13 mouse cellular contexts compared by ENCODE assay signal in the genomic region with DNA sequence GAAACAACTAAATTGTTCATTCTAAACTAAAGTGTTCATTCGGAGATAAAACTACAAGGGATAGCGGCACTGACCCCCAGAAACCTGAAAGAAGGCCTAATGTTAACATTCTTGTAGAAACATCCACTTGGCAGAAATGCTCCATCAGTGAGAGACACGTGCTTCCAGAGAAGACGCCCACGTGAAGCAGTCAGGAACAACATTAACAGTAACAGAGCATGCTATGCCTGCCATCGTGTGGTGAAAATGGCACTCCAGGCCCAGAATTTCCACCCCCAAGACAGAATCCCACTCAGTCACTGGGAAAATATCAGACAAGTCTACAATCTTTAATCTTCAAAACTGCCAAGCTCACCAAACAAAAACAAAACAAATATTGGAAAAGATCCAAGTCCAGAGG. TPM values are rescaled to one million over a fixed set of nuclear protein-coding genes. Genes with fewer than 3 reads are reported as not detected.
DNase-seq lines count a peak whose midpoint lies in the region; ATAC-seq and TF ChIP-seq lines count a peak whose summit lies in the region.
"Had no signal": no experiment of that assay in that cellular context is flagged by ENCODE, and none has a peak within 500 bp of the region (broad histone marks: within the 10 kb centered on the region; RNA-seq: fewer than 3 reads in every experiment).

No protein-coding gene starts in this region.

- WGBS in intestine, embryonic 15.5 days, result 93% methylated on average over 6 of the region's 6 CpGs
- 91% methylated on average over 6 of the region's 6 CpGs for WGBS in forebrain, embryonic 13.5 days

- no peak overlapping the region for H3K27ac ChIP-seq in layer of hippocampus, adult 2 months
- no peak overlapping the region for H3K27ac ChIP-seq in intestine, embryonic 15.5 days
- no peak overlapping the region for H3K27ac ChIP-seq in forebrain, embryonic 13.5 days
- H3K27ac ChIP-seq: forebrain, embryonic 10.5 days; heart, embryonic 10.5 days; limb, embryonic 15.5 days; neural tube, embryonic 12.5 days had no signal

- H3K9me3 ChIP-seq in intestine, embryonic 15.5 days, result no peaks in the 10 kb centered on the region
- H3K9me3 ChIP-seq in forebrain, embryonic 13.5 days (replicated peaks), result no peaks in the 10 kb centered on the region
- H3K9me3 ChIP-seq: forebrain, embryonic 10.5 days; heart, embryonic 10.5 days; limb, embryonic 15.5 days; neural tube, embryonic 12.5 days had no signal

- no peaks in the 10 kb centered on the region for H3K36me3 ChIP-seq in intestine, embryonic 15.5 days
- H3K36me3 ChIP-seq in forebrain, embryonic 13.5 days (ENCODE audit: poor library complexity, severe bottlenecking), result 0 out of 2 replicates have a peak, but pooled peaks cover 6% of the 10 kb centered on the region
- H3K36me3 ChIP-seq: neural tube, embryonic 12.5 days had no signal

- peak; percentile 22 for DNase-seq in heart, postnatal 4 days
- no peak for DNase-seq in heart, postnatal 36 days
- DNase-seq in frontal cortex, postnatal 14 days (ENCODE audit: low spot score in 2 of 2), result peak; percentile 32 to 44
- peak; percentile 56 to 66 for DNase-seq in layer of hippocampus, adult 2 months (ENCODE audit: low spot score in 2 of 2)
- DNase-seq in lung, postnatal 10 days, result peak; percentile 34
- no peak for DNase-seq in cerebellum, postnatal 4 days (ENCODE audit: low spot score in 2 of 2)

- no peak overlapping the region for H3K4me2 ChIP-seq in intestine, embryonic 15.5 days (replicated peaks)
- H3K4me2 ChIP-seq in forebrain, embryonic 13.5 days, result no peak overlapping the region
- H3K4me2 ChIP-seq: limb, embryonic 15.5 days; neural tube, embryonic 12.5 days had no signal

- intact Hi-C loops in heart, postnatal 36 days (cut with DNase I), result no loop called here

- H3K9ac ChIP-seq in intestine, embryonic 15.5 days, result no peak overlapping the region
- no peak overlapping the region for H3K9ac ChIP-seq in forebrain, embryonic 13.5 days
- H3K9ac ChIP-seq: limb, embryonic 15.5 days; neural tube, embryonic 12.5 days had no signal

- TF ChIP-seq CTCF in layer of hippocampus, adult 2 months (conservative IDR thresholded peaks at IDR 0.05), result peak; percentile 80

- no peak for ATAC-seq in intestine, embryonic 15.5 days
- ATAC-seq in forebrain, embryonic 13.5 days, result no peak

- H3K4me1 ChIP-seq in intestine, embryonic 15.5 days (replicated peaks), result peaks cover 11% of the 10 kb centered on the region
- peaks cover 25% of the 10 kb centered on the region for H3K4me1 ChIP-seq in forebrain, embryonic 13.5 days

- 0 out of 2 replicates have a peak, but pooled peaks cover 5% of the 10 kb centered on the region for H3K27me3 ChIP-seq in intestine, embryonic 15.5 days (replicated peaks)
- H3K27me3 ChIP-seq in forebrain, embryonic 13.5 days, result no peaks in the 10 kb centered on the region
- H3K27me3 ChIP-seq: limb, embryonic 15.5 days; neural tube, embryonic 12.5 days had no signal

- no peak overlapping the region for H3K4me3 ChIP-seq in layer of hippocampus, adult 2 months
- no peak overlapping the region for H3K4me3 ChIP-seq in intestine, embryonic 15.5 days (replicated peaks)
- H3K4me3 ChIP-seq in forebrain, embryonic 13.5 days, result no peak overlapping the region
- H3K4me3 ChIP-seq: forebrain, embryonic 10.5 days; heart, embryonic 10.5 days; limb, embryonic 15.5 days; megakaryocyte, embryonic 14.5 days; neural tube, embryonic 12.5 days had no signal

RNA-seq across cellular contexts. Expression of a gene that starts 3.2 kb away (rescaled TPM):
- 10 to 100 TPM; 28.5 to 29.1 TPM for total RNA-seq in heart, postnatal 4 days (2021)
- 10 to 100 TPM; 12.4 to 14.0 TPM for total RNA-seq in heart, postnatal 36 days (2021)
- 10 to 100 TPM; 35.7 to 37.4 TPM for total RNA-seq in layer of hippocampus, adult 2 months (2021)
- polyA plus RNA-seq in intestine, embryonic 15.5 days (2015; fragmentation: Nextera tagmentation; extraction: Ambion mirVana), result 37.5 and 38.0 TPM in 2 replicates
- 44.2 and 52.9 TPM in 2 replicates for polyA plus RNA-seq in forebrain, embryonic 13.5 days (2015; fragmentation: Nextera tagmentation; extraction: Ambion mirVana)

Comparison
In these comparisons a context has a peak if more than half of its experiments do, and no peak if none do; other contexts are left out.
1. DNase-seq: peak in heart, postnatal 4 days (single experiment), frontal cortex, postnatal 14 days (2 of 2), layer of hippocampus, adult 2 months (2 of 2) and lung, postnatal 10 days (single experiment); none in heart, postnatal 36 days (0 of 2) and cerebellum, postnatal 4 days (0 of 2).